Mouse (Mus musculus): Measurements from ENCODE around the gene Lamb1. TPM values are rescaled to one million over a fixed set of nuclear protein-coding genes. Genes with fewer than 3 reads are reported as not detected.

Lamb1 gene
- 30.6 and 31.7 TPM in 2 replicates for polyA plus RNA-seq (2015; fragmentation: Nextera tagmentation; extraction: Ambion mirVana)

GRCm38 (mm10) chr12:31265005-31265721 is at the start of gene Lamb1:
Lamb1 (plus strand) TSS chr12:31265234.
- Histone ChIP-seq H3K27me3 (ENCODE audit: control insufficient read depth, insufficient read depth, low read length) (no peaks in the 10 kb centered on the region), H3K9ac (ENCODE audit: low read length) (peak within 1 kb of the TSS; percentile 71), H3K4me2 (replicated peaks; ENCODE audit: low read depth) (peak within 1 kb of the TSS; percentile 90), H3K4me1 (replicated peaks; ENCODE audit: control insufficient read depth, insufficient read depth) (no peaks in the 10 kb centered on the region), H3K36me3 (ENCODE audit: control insufficient read depth, insufficient read depth, low read length) (no peaks in the 10 kb centered on the region), H3K27ac (replicated peaks) (peak within 1 kb of the TSS; percentile 79), H3K4me3 (ENCODE audit: low read depth, low read length) (peak within 1 kb of the TSS; percentile 76), H3K9me3 (ENCODE audit: control insufficient read depth, low read length) (no peaks in the 10 kb centered on the region)
- TF ChIP-seq EP300 (optimal IDR thresholded peaks at IDR 0.05) (no peak), CTCF (IDR thresholded peaks at IDR 0.05; ENCODE audit: low read depth) (no peak)
- WGBS: 2% methylated on average over 38 of the region's 39 CpGs
- DNase-seq (ENCODE audit: low spot score) (peak; percentile 73), ATAC-seq (ENCODE audit: low FRiP score, low TSS enrichment) (peak; percentile 39; the same call in 1 of the 2 replicates)

- H3K27ac ChIP-seq (replicated peaks): no peak overlapping the region
- WGBS: 47% methylated on average over 5 of the region's 5 CpGs
- H3K4me3 ChIP-seq (ENCODE audit: low read depth, low read length): no peak overlapping the region
- DNase-seq (ENCODE audit: low spot score) (no peak), ATAC-seq (ENCODE audit: low FRiP score, low TSS enrichment) (no peak)
- H3K36me3 ChIP-seq (ENCODE audit: control insufficient read depth, insufficient read depth, low read length): no peaks in the 10 kb centered on the region
- H3K9ac ChIP-seq (ENCODE audit: low read length): no peak overlapping the region
- no peaks in the 10 kb centered on the region for H3K9me3 ChIP-seq (ENCODE audit: control insufficient read depth, low read length)
- H3K4me1 ChIP-seq (replicated peaks; ENCODE audit: control insufficient read depth, insufficient read depth): no peaks in the 10 kb centered on the region
- no peak for TF ChIP-seq EP300 (optimal IDR thresholded peaks at IDR 0.05)
- no peak for TF ChIP-seq CTCF (IDR thresholded peaks at IDR 0.05; ENCODE audit: low read depth)
- no peaks in the 10 kb centered on the region for H3K27me3 ChIP-seq (ENCODE audit: control insufficient read depth, insufficient read depth, low read length)
- no peak overlapping the region for H3K4me2 ChIP-seq (replicated peaks; ENCODE audit: low read depth)
These were observed 47.8 kb upstream of the Lamb1 start for GRCm38 (mm10) chr12:31217232-31217631.

- TF ChIP-seq EP300 (optimal IDR thresholded peaks at IDR 0.05) (no peak), CTCF (IDR thresholded peaks at IDR 0.05; ENCODE audit: low read depth) (no peak)
- H3K4me1 ChIP-seq (replicated peaks; ENCODE audit: control insufficient read depth, insufficient read depth): no peaks in the 10 kb centered on the region
- DNase-seq (ENCODE audit: low spot score) (no peak), ATAC-seq (ENCODE audit: low FRiP score, low TSS enrichment) (0 out of 2 replicates have a peak, but pooled peaks have one; percentile 65)
- H3K4me3 ChIP-seq (ENCODE audit: low read depth, low read length): no peak overlapping the region
- no peak overlapping the region for H3K27ac ChIP-seq (replicated peaks)
- 43% methylated on average over 3 of the region's 3 CpGs for WGBS
- no peaks in the 10 kb centered on the region for H3K27me3 ChIP-seq (ENCODE audit: control insufficient read depth, insufficient read depth, low read length)
- H3K4me2 ChIP-seq (replicated peaks; ENCODE audit: low read depth): no peak overlapping the region
- H3K9ac ChIP-seq (ENCODE audit: low read length): no peak overlapping the region
- no peaks in the 10 kb centered on the region for H3K9me3 ChIP-seq (ENCODE audit: control insufficient read depth, low read length)
- H3K36me3 ChIP-seq (ENCODE audit: control insufficient read depth, insufficient read depth, low read length): no peaks in the 10 kb centered on the region
These were observed 46.3 kb upstream of the Lamb1 start for GRCm38 (mm10) chr12:31218774-31219173.

GRCm38 (mm10) chr12:31221522-31221921 is 43.5 kb upstream of the Lamb1 start:
- no peaks in the 10 kb centered on the region for H3K4me1 ChIP-seq (replicated peaks; ENCODE audit: control insufficient read depth, insufficient read depth)
- DNase-seq (ENCODE audit: low spot score): no peak
- TF ChIP-seq CTCF (IDR thresholded peaks at IDR 0.05; ENCODE audit: low read depth) (no peak), EP300 (optimal IDR thresholded peaks at IDR 0.05) (no peak)

DNA sequence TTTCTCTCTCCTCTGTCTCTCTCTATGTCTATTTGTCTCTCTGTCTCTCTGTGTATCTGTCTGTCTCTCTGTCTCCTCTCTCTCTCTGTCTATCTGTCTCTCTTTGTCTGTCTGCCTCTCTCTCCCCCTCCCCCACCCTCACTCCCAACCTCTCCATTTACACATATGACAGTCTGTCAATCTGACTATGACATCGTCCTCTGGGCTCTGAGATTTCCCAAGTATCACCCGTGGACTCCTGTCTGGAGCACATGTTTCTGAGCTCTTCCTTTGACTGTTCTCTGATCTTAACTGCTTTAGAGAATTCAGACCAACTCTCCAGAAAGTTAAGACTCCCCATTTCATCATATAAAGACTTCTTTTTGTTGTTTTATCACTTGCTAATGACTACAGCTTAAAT is 42.8 kb upstream of the Lamb1 start:
- Histone ChIP-seq H3K4me2 (replicated peaks; ENCODE audit: low read depth) (no peak overlapping the region), H3K9ac (ENCODE audit: low read length) (no peak overlapping the region), H3K27ac (replicated peaks) (no peak overlapping the region), H3K4me1 (replicated peaks; ENCODE audit: control insufficient read depth, insufficient read depth) (no peaks in the 10 kb centered on the region), H3K36me3 (ENCODE audit: control insufficient read depth, insufficient read depth, low read length) (no peaks in the 10 kb centered on the region), H3K9me3 (ENCODE audit: control insufficient read depth, low read length) (no peaks in the 10 kb centered on the region), H3K4me3 (ENCODE audit: low read depth, low read length) (no peak overlapping the region), H3K27me3 (ENCODE audit: control insufficient read depth, insufficient read depth, low read length) (no peaks in the 10 kb centered on the region)
- WGBS: 44% methylated on average over 2 of the region's 2 CpGs
- DNase-seq (ENCODE audit: low spot score) (no peak), ATAC-seq (ENCODE audit: low FRiP score, low TSS enrichment) (no peak)
- TF ChIP-seq CTCF (IDR thresholded peaks at IDR 0.05; ENCODE audit: low read depth): no peak
- TF ChIP-seq EP300 (optimal IDR thresholded peaks at IDR 0.05): no peak

More at GRCm38 (mm10) chr12:31221522-31221921, 43.5 kb upstream of the Lamb1 start:
- Histone ChIP-seq H3K27me3 (ENCODE audit: control insufficient read depth, insufficient read depth, low read length) (no peaks in the 10 kb centered on the region), H3K36me3 (ENCODE audit: control insufficient read depth, insufficient read depth, low read length) (no peaks in the 10 kb centered on the region), H3K4me3 (ENCODE audit: low read depth, low read length) (no peak overlapping the region), H3K4me2 (replicated peaks; ENCODE audit: low read depth) (no peak overlapping the region), H3K27ac (replicated peaks) (no peak overlapping the region), H3K9ac (ENCODE audit: low read length) (no peak overlapping the region), H3K9me3 (ENCODE audit: control insufficient read depth, low read length) (no peaks in the 10 kb centered on the region)
- 72% methylated on average over 6 of the region's 6 CpGs for WGBS
- ATAC-seq (ENCODE audit: low FRiP score, low TSS enrichment): no peak

GRCm38 (mm10) chr12:31222741-31223140 is 42.3 kb upstream of the Lamb1 start:
- Histone ChIP-seq H3K36me3 (ENCODE audit: control insufficient read depth, insufficient read depth, low read length) (no peaks in the 10 kb centered on the region), H3K27me3 (ENCODE audit: control insufficient read depth, insufficient read depth, low read length) (no peaks in the 10 kb centered on the region), H3K9me3 (ENCODE audit: control insufficient read depth, low read length) (no peaks in the 10 kb centered on the region), H3K4me3 (ENCODE audit: low read depth, low read length) (no peak overlapping the region), H3K4me1 (replicated peaks; ENCODE audit: control insufficient read depth, insufficient read depth) (no peaks in the 10 kb centered on the region), H3K9ac (ENCODE audit: low read length) (no peak overlapping the region), H3K4me2 (replicated peaks; ENCODE audit: low read depth) (no peak overlapping the region), H3K27ac (replicated peaks) (no peak overlapping the region)
- no peak for DNase-seq (ENCODE audit: low spot score)
- WGBS: 18% methylated on average over 3 of the region's 3 CpGs
- ATAC-seq (ENCODE audit: low FRiP score, low TSS enrichment): no peak
- TF ChIP-seq CTCF (IDR thresholded peaks at IDR 0.05; ENCODE audit: low read depth) (no peak), EP300 (optimal IDR thresholded peaks at IDR 0.05) (no peak)

All from stomach, postnatal 0 days (tissue).